Mouse (Mus musculus) ovary, postnatal 10 days (tissue): ENCODE data around the gene Gm3336.

Source experiments
- DNase-seq: peaks from one replicate; pipeline ENCODE4 v3.0.0; 2022; ENCODE audit warnings: low spot score

Gm3336 gene

GRCm38 (mm10) chr8:70764676-70765075 lies 46.3 kb downstream of the Gm3336 start:
- no peak for DNase-seq

- DNase-seq, result no peak
These were observed 47.0 kb downstream of the Gm3336 start for GRCm38 (mm10) chr8:70765329-70765728.

- DNase-seq, result no peak
These were observed 47.7 kb downstream of the Gm3336 start for GRCm38 (mm10) chr8:70765838-70766570.

- DNase-seq, result no peak
These were observed 48.5 kb downstream of the Gm3336 start for GRCm38 (mm10) chr8:70766571-70767440.

GRCm38 (mm10) chr8:70767503-70767902 lies 49.2 kb downstream of the Gm3336 start:
- DNase-seq, result no peak

GRCm38 (mm10) chr8:70768231-70768776 lies 50.0 kb downstream of the Gm3336 start:
- no peak for DNase-seq

- DNase-seq, result no peak
These were observed 50.6 kb downstream of the Gm3336 start for GRCm38 (mm10) chr8:70768956-70769355.

GRCm38 (mm10) chr8:70769359-70769758 lies 51.0 kb downstream of the Gm3336 start:
- DNase-seq, result peak; percentile 87

- no peak for DNase-seq
These were observed 51.5 kb downstream of the Gm3336 start for GRCm38 (mm10) chr8:70769858-70770257.

- no peak for DNase-seq
These were observed 52.4 kb downstream of the Gm3336 start for GRCm38 (mm10) chr8:70770748-70771147.

GRCm38 (mm10) chr8:70771217-70771616 lies 52.9 kb downstream of the Gm3336 start:
- DNase-seq, result no peak

- no peak for DNase-seq
These were observed 53.7 kb downstream of the Gm3336 start for GRCm38 (mm10) chr8:70772075-70772474.
